Mouse (Mus musculus) forebrain, embryonic 12.5 days (tissue): ENCODE measurements at regions not wholly inside any gene's neighbourhood (a gene's known extent, or its start where the extent isn't known, plus 50 kb on each side); places are given as distances from the start of the nearest gene placed in this dataset.

Experiments
- ATAC-seq: fragments of 200-750 bp; cut with Nextera tagmentation; 2 replicates; pipeline ENCODE4 v1.8.0; 2017; ENCODE audit warnings: moderate TSS enrichment; ENCODE audit not compliant: low FRiP score
- H3K27ac ChIP-seq: fragments of 300-500 bp; sonication (generic); 2 replicates; pipeline ENCODE4 v1.5.1; 2016; ENCODE audit warnings: mild to moderate bottlenecking
- H3K27me3 ChIP-seq: fragments of 300-500 bp; sonication (generic); 2 replicates; pipeline ENCODE4 v1.6.1; 2016; ENCODE audit warnings: mild to moderate bottlenecking
- H3K36me3 ChIP-seq: fragments of 300-500 bp; sonication (generic); replicated peaks from 2 replicates; pipeline ENCODE4 v1.6.1; 2016; ENCODE audit warnings: mild to moderate bottlenecking
- H3K4me1 ChIP-seq: fragments of 300-500 bp; sonication (generic); 2 replicates; pipeline ENCODE4 v1.6.1; 2016
- H3K4me2 ChIP-seq: fragments of 300-500 bp; sonication (generic); 2 replicates; pipeline ENCODE4 v1.6.1; 2016; ENCODE audit warnings: mild to moderate bottlenecking, moderate library complexity
- H3K4me3 ChIP-seq: fragments of 300-500 bp; sonication (generic); replicated peaks from 2 replicates; pipeline ENCODE4 v1.5.1; 2016; ENCODE audit warnings: mild to moderate bottlenecking
- H3K9ac ChIP-seq: fragments of 300-500 bp; sonication (generic); 2 replicates; pipeline ENCODE4 v1.6.1; 2016; ENCODE audit warnings: mild to moderate bottlenecking
- H3K9me3 ChIP-seq: fragments of 300-500 bp; sonication (generic); 2 replicates; pipeline ENCODE4 v1.6.1; 2016
- WGBS: fragments of 180-500 bp; shearing (Covaris S2); methylation state at CpG from one replicate; pipeline ENCODE4 v1.1.7; 2016; 5-methylcytosine and 5-hydroxymethylcytosine counted together

DNA sequence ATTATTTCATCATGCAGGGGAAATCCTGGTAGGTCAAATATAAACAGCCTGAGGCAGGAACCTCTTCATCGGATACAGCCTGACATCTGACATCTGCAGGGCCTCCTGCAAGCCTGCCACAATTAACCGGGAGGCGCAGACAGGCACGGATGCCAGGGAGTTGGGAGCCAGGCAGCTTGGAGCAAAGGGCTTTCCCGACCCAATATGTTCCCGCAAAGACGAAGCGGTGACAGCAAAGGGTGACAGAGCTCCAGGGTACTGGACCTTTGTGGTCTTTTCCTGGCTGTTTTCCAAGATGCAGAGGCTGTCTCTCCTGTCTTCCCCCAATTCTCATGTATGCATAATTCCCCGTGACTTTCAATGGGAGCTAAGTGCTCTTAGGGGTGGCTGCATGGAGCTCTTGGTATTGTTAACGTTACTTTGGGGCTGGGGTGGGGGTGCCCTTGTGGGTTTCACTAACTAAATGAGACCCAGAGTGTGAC is 55.4 kb upstream of the Lhx8 start:
- H3K27me3 ChIP-seq, result peaks cover 26% of the 10 kb centered on the region; the same call in 1 of the 2 replicates
- 6% methylated on average over 10 of the region's 10 CpGs for WGBS
- no peaks in the 10 kb centered on the region for H3K36me3 ChIP-seq
- peak overlapping the region; percentile 66; the same call in 1 of the 2 replicates for H3K27ac ChIP-seq
- peak; percentile 73 for ATAC-seq
- no peak overlapping the region for H3K9ac ChIP-seq
- H3K4me2 ChIP-seq, result no peak overlapping the region; the same call in 1 of the 2 replicates
- no peak overlapping the region for H3K4me3 ChIP-seq
- no peaks in the 10 kb centered on the region for H3K9me3 ChIP-seq
- H3K4me1 ChIP-seq, result peaks cover 44% of the 10 kb centered on the region

DNA sequence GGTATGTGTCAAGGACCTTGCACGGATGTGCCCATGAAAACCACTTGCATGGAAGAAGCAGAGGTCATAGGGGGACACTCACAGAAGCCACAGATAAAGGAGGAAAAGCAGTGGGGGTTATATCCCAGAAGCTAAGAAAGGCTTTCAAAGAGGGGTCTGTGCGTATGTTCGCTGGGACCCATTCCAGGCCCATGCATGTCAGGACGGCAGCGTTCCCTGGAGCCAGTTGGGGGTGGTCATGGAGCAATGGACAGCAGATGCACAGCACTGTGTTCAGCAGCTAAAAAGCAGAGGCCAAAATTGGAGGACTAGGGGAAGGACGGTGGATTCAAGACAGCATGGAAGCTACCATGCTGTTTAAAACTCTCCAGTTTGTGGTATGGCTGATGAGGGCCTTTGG is 52.4 kb upstream of the Lhx8 start:
- ATAC-seq, result no peak
- Histone ChIP-seq H3K4me1 (peaks cover 36% of the 10 kb centered on the region), H3K27ac (no peak overlapping the region), H3K9ac (no peak overlapping the region), H3K27me3 (peaks cover 19% of the 10 kb centered on the region; the same call in 1 of the 2 replicates), H3K9me3 (no peaks in the 10 kb centered on the region), H3K4me3 (no peak overlapping the region), H3K4me2 (no peak overlapping the region), H3K36me3 (no peaks in the 10 kb centered on the region)
- 84% methylated on average over 6 of the region's 6 CpGs for WGBS

DNA sequence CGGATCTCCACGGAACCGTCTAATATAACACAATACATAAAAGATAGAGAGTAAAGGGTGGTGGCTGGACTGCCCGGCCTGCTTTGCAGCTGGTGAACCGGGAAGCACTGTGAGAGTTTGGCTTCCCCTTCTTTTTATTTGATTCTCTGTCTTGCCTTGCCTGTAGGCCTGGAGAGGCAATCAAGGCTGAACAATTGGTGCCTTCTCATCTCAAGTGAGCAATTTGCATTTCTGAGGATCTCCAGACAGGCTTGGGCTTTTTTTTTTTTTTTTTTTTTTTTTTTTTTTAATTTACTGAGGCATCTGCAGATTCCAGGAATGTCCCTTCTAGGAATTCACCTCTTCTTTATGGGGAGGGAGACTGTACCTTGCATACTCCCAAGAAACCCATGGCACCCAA is 51.1 kb upstream of the Lhx8 start:
- ATAC-seq, result peak; percentile 31; the same call in 1 of the 2 replicates
- no peaks in the 10 kb centered on the region for H3K36me3 ChIP-seq
- H3K4me2 ChIP-seq, result no peak overlapping the region
- H3K4me3 ChIP-seq, result no peak overlapping the region
- H3K27ac ChIP-seq, result peak overlapping the region; percentile 68; the same call in 1 of the 2 replicates
- 12% methylated on average over 5 of the region's 5 CpGs for WGBS
- no peaks in the 10 kb centered on the region for H3K9me3 ChIP-seq
- peaks cover 23% of the 10 kb centered on the region; the same call in 1 of the 2 replicates for H3K27me3 ChIP-seq
- H3K4me1 ChIP-seq, result peaks cover 28% of the 10 kb centered on the region
- no peak overlapping the region for H3K9ac ChIP-seq
